Mouse (Mus musculus): Measurements from ENCODE around the gene Trir. TPM values are rescaled to one million over a fixed set of nuclear protein-coding genes. Genes with fewer than 3 reads are reported as not detected.

The Trir gene
- polyA plus RNA-seq, 1 experiment from 2014 or later = 63.4 TPM

- Histone ChIP-seq H3K4me2 (ENCODE audit: low read depth, low read length) (no peak overlapping the region), H3K4me1 (ENCODE audit: control insufficient read depth, insufficient read depth, low read length) (peaks cover 3% of the 10 kb centered on the region), H3K9me3 (replicated peaks; ENCODE audit: control insufficient read depth, low read length) (no peaks in the 10 kb centered on the region), H3K9ac (ENCODE audit: low read length) (no peak overlapping the region), H3K27me3 (ENCODE audit: control insufficient read depth, insufficient read depth, low read length) (no peaks in the 10 kb centered on the region), H3K4me3 (replicated peaks; ENCODE audit: low read length) (no peak overlapping the region), H3K27ac (ENCODE audit: low read length) (no peak overlapping the region), H3K36me3 (ENCODE audit: control insufficient read depth, insufficient read depth, low read length) (peaks cover 30% of the 10 kb centered on the region)
- ATAC-seq (ENCODE audit: insufficient read depth, low FRiP score) = no peak
- WGBS = 88% methylated on average over 6 of the region's 6 CpGs
Observed at GRCm38 (mm10) chr8:85043619-85044018, 17.0 kb downstream of the Trir start.

- no peak for ATAC-seq (ENCODE audit: insufficient read depth, low FRiP score)
Observed at GRCm38 (mm10) chr8:85057367-85057766, 30.7 kb downstream of the Trir start.

GRCm38 (mm10) chr8:85059879-85060616 lies 33.4 kb downstream of the Trir start, which contains the start of gene Fbxw9:
Fbxw9 (plus strand) TSS chr8:85060055.
- peak; percentile 91 for ATAC-seq (ENCODE audit: insufficient read depth, low FRiP score)
- Histone ChIP-seq H3K27ac (ENCODE audit: low read length) (peak within 1 kb of the TSS; percentile 38; the same call in 1 of the 2 replicates), H3K4me1 (ENCODE audit: control insufficient read depth, insufficient read depth, low read length) (peaks cover 10% of the 10 kb centered on the region), H3K36me3 (ENCODE audit: control insufficient read depth, insufficient read depth, low read length) (peaks cover 12% of the 10 kb centered on the region; the same call in 1 of the 2 replicates), H3K27me3 (ENCODE audit: control insufficient read depth, insufficient read depth, low read length) (no peaks in the 10 kb centered on the region), H3K9ac (ENCODE audit: low read length) (peak within 1 kb of the TSS; percentile 82), H3K4me2 (ENCODE audit: low read depth, low read length) (peak within 1 kb of the TSS; percentile 94), H3K9me3 (replicated peaks; ENCODE audit: control insufficient read depth, low read length) (no peaks in the 10 kb centered on the region), H3K4me3 (replicated peaks; ENCODE audit: low read length) (peak within 1 kb of the TSS; percentile 91)
- WGBS = under 1% methylated on average over 52 of the region's 53 CpGs

More at GRCm38 (mm10) chr8:85057367-85057766, 30.7 kb downstream of the Trir start:
- Histone ChIP-seq H3K36me3 (ENCODE audit: control insufficient read depth, insufficient read depth, low read length) (peaks cover 36% of the 10 kb centered on the region), H3K9me3 (replicated peaks; ENCODE audit: control insufficient read depth, low read length) (no peaks in the 10 kb centered on the region), H3K27ac (ENCODE audit: low read length) (no peak overlapping the region), H3K4me3 (replicated peaks; ENCODE audit: low read length) (no peak overlapping the region), H3K9ac (ENCODE audit: low read length) (no peak overlapping the region), H3K4me2 (ENCODE audit: low read depth, low read length) (no peak overlapping the region), H3K27me3 (ENCODE audit: control insufficient read depth, insufficient read depth, low read length) (no peaks in the 10 kb centered on the region), H3K4me1 (ENCODE audit: control insufficient read depth, insufficient read depth, low read length) (peaks cover 10% of the 10 kb centered on the region)
- 80% methylated on average over 7 of the region's 7 CpGs for WGBS

- Histone ChIP-seq H3K9me3 (replicated peaks; ENCODE audit: control insufficient read depth, low read length) (no peaks in the 10 kb centered on the region), H3K4me1 (ENCODE audit: control insufficient read depth, insufficient read depth, low read length) (peaks cover 10% of the 10 kb centered on the region), H3K27me3 (ENCODE audit: control insufficient read depth, insufficient read depth, low read length) (no peaks in the 10 kb centered on the region), H3K9ac (ENCODE audit: low read length) (no peak overlapping the region), H3K36me3 (ENCODE audit: control insufficient read depth, insufficient read depth, low read length) (no peaks in the 10 kb centered on the region), H3K27ac (ENCODE audit: low read length) (no peak overlapping the region), H3K4me3 (replicated peaks; ENCODE audit: low read length) (no peak overlapping the region), H3K4me2 (ENCODE audit: low read depth, low read length) (no peak overlapping the region)
- 92% methylated on average over 4 of the region's 4 CpGs for WGBS
- ATAC-seq (ENCODE audit: insufficient read depth, low FRiP score) = no peak
Observed at GRCm38 (mm10) chr8:85062603-85063002, 36.0 kb downstream of the Trir start.

- no peak for ATAC-seq (ENCODE audit: insufficient read depth, low FRiP score)
- 16% methylated on average over 2 of the region's 2 CpGs for WGBS
- no peaks in the 10 kb centered on the region for H3K9me3 ChIP-seq (replicated peaks; ENCODE audit: control insufficient read depth, low read length)
- H3K36me3 ChIP-seq (ENCODE audit: control insufficient read depth, insufficient read depth, low read length) = no peaks in the 10 kb centered on the region
- H3K4me2 ChIP-seq (ENCODE audit: low read depth, low read length) = no peak overlapping the region
- no peak overlapping the region for H3K9ac ChIP-seq (ENCODE audit: low read length)
- no peak overlapping the region for H3K27ac ChIP-seq (ENCODE audit: low read length)
- no peak overlapping the region for H3K4me3 ChIP-seq (replicated peaks; ENCODE audit: low read length)
- no peaks in the 10 kb centered on the region for H3K27me3 ChIP-seq (ENCODE audit: control insufficient read depth, insufficient read depth, low read length)
- peaks cover 10% of the 10 kb centered on the region for H3K4me1 ChIP-seq (ENCODE audit: control insufficient read depth, insufficient read depth, low read length)
Observed at GRCm38 (mm10) chr8:85065213-85065612, 38.6 kb downstream of the Trir start.

GRCm38 (mm10) chr8:85067155-85067554 lies 40.5 kb downstream of the Trir start:
- no peak for ATAC-seq (ENCODE audit: insufficient read depth, low FRiP score)
- H3K27me3 ChIP-seq (ENCODE audit: control insufficient read depth, insufficient read depth, low read length) = no peaks in the 10 kb centered on the region
- no peak overlapping the region for H3K27ac ChIP-seq (ENCODE audit: low read length)
- peaks cover 4% of the 10 kb centered on the region; the same call in 1 of the 2 replicates for H3K4me1 ChIP-seq (ENCODE audit: control insufficient read depth, insufficient read depth, low read length)
- H3K4me2 ChIP-seq (ENCODE audit: low read depth, low read length) = no peak overlapping the region
- no peak overlapping the region for H3K4me3 ChIP-seq (replicated peaks; ENCODE audit: low read length)
- no peak overlapping the region for H3K9ac ChIP-seq (ENCODE audit: low read length)
- no peaks in the 10 kb centered on the region for H3K36me3 ChIP-seq (ENCODE audit: control insufficient read depth, insufficient read depth, low read length)
- 92% methylated on average over 2 of the region's 2 CpGs for WGBS
- H3K9me3 ChIP-seq (replicated peaks; ENCODE audit: control insufficient read depth, low read length) = no peaks in the 10 kb centered on the region

GRCm38 (mm10) chr8:85067982-85068381 lies 41.4 kb downstream of the Trir start, which contains the start of gene Gm5741:
Gm5741 (minus strand) TSS chr8:85067982.
- Histone ChIP-seq H3K36me3 (ENCODE audit: control insufficient read depth, insufficient read depth, low read length) (no peaks in the 10 kb centered on the region), H3K9me3 (replicated peaks; ENCODE audit: control insufficient read depth, low read length) (no peaks in the 10 kb centered on the region), H3K4me1 (ENCODE audit: control insufficient read depth, insufficient read depth, low read length) (peaks cover 11% of the 10 kb centered on the region), H3K9ac (ENCODE audit: low read length) (no peak within 1 kb of the TSS), H3K27me3 (ENCODE audit: control insufficient read depth, insufficient read depth, low read length) (no peaks in the 10 kb centered on the region), H3K4me3 (replicated peaks; ENCODE audit: low read length) (no peak within 1 kb of the TSS), H3K27ac (ENCODE audit: low read length) (no peak within 1 kb of the TSS), H3K4me2 (ENCODE audit: low read depth, low read length) (no peak within 1 kb of the TSS)
- no peak for ATAC-seq (ENCODE audit: insufficient read depth, low FRiP score)

GRCm38 (mm10) chr8:85071041-85071440 lies 44.4 kb downstream of the Trir start:
- Histone ChIP-seq H3K9me3 (replicated peaks; ENCODE audit: control insufficient read depth, low read length) (no peaks in the 10 kb centered on the region), H3K4me2 (ENCODE audit: low read depth, low read length) (peak overlapping the region; percentile 94), H3K4me1 (ENCODE audit: control insufficient read depth, insufficient read depth, low read length) (peaks cover 11% of the 10 kb centered on the region), H3K4me3 (replicated peaks; ENCODE audit: low read length) (peak overlapping the region; percentile 86), H3K27ac (ENCODE audit: low read length) (peak overlapping the region; percentile 97), H3K27me3 (ENCODE audit: control insufficient read depth, insufficient read depth, low read length) (no peaks in the 10 kb centered on the region), H3K36me3 (ENCODE audit: control insufficient read depth, insufficient read depth, low read length) (no peaks in the 10 kb centered on the region; the same call in 1 of the 2 replicates), H3K9ac (ENCODE audit: low read length) (peak overlapping the region; percentile 98)
- ATAC-seq (ENCODE audit: insufficient read depth, low FRiP score) = no peak
- 79% methylated on average over 5 of the region's 5 CpGs for WGBS

- Histone ChIP-seq H3K36me3 (ENCODE audit: control insufficient read depth, insufficient read depth, low read length) (no peaks in the 10 kb centered on the region; the same call in 1 of the 2 replicates), H3K4me1 (ENCODE audit: control insufficient read depth, insufficient read depth, low read length) (peaks cover 11% of the 10 kb centered on the region), H3K4me3 (replicated peaks; ENCODE audit: low read length) (peak within 1 kb of the TSS; percentile 86), H3K9me3 (replicated peaks; ENCODE audit: control insufficient read depth, low read length) (no peaks in the 10 kb centered on the region), H3K9ac (ENCODE audit: low read length) (peak within 1 kb of the TSS; percentile 98), H3K27ac (ENCODE audit: low read length) (peak within 1 kb of the TSS; percentile 97), H3K4me2 (ENCODE audit: low read depth, low read length) (peak within 1 kb of the TSS; percentile 94), H3K27me3 (ENCODE audit: control insufficient read depth, insufficient read depth, low read length) (no peaks in the 10 kb centered on the region)
- ATAC-seq (ENCODE audit: insufficient read depth, low FRiP score) = peak; percentile 91
- WGBS = under 1% methylated on average over 68 of the region's 68 CpGs
Observed at GRCm38 (mm10) chr8:85071514-85072281, 45.1 kb downstream of the Trir start, which contains the start of gene Dhps. Dhps (plus strand) TSS chr8:85071757.

Measured in stomach, embryonic 16.5 days (tissue).